Mouse (Mus musculus) liver, adult 2 months (tissue): ENCODE measurements around the gene Tor1aip1. TPM values are rescaled to one million over a fixed set of nuclear protein-coding genes. Genes with fewer than 3 reads are reported as not detected.
A peak's percentile ranks its signal among the peaks of the same experiment; 100 is the strongest.

Experiments used
- DNase-seq: peaks from one replicate; pipeline ENCODE4 v3.0.0-alpha.2; 2011; ENCODE audit warnings: low read depth, low spot score; ENCODE audit errors: extremely low read depth
- H3K27ac ChIP-seq: fragments of 200-500 bp; replicated peaks from 2 replicates; pipeline ENCODE4 v1.5.1; 2012; ENCODE audit warnings: low read depth, mild to moderate bottlenecking, control low read depth, inconsistent platforms, low read length; ENCODE audit not compliant: insufficient read depth
- H3K27me3 ChIP-seq: fragments of 200-500 bp; 2 replicates; pipeline ENCODE4 v1.6.1; 2012; ENCODE audit warnings: mild to moderate bottlenecking, moderate library complexity, low read length, inconsistent platforms; ENCODE audit not compliant: control insufficient read depth, insufficient read depth
- H3K36me3 ChIP-seq: fragments of 200-500 bp; 2 replicates; pipeline ENCODE4 v1.6.1; 2012; ENCODE audit warnings: low read length, inconsistent platforms; ENCODE audit not compliant: control insufficient read depth, insufficient read depth
- H3K4me1 ChIP-seq: fragments of 200-500 bp; 2 replicates; pipeline ENCODE4 v1.6.1; 2011; ENCODE audit warnings: low read length; ENCODE audit not compliant: control insufficient read depth, insufficient read depth
- H3K4me3 ChIP-seq: fragments of 200-500 bp; 2 replicates; pipeline ENCODE4 v1.5.1; 2011; ENCODE audit warnings: low read depth, mild to moderate bottlenecking, control low read depth, low read length, moderate library complexity; ENCODE audit not compliant: insufficient read depth
- H3K79me2 ChIP-seq: fragments of 200-500 bp; 2 replicates; pipeline ENCODE4 v1.6.1; 2012; ENCODE audit warnings: inconsistent platforms, mild to moderate bottlenecking, low read length, moderate library complexity; ENCODE audit not compliant: control insufficient read depth, insufficient read depth
- H3K9ac ChIP-seq: fragments of 200-500 bp; 2 replicates; pipeline ENCODE4 v1.6.1; 2012; ENCODE audit warnings: low read depth, mild to moderate bottlenecking, control low read depth, inconsistent platforms, low read length
- CTCF ChIP-seq: fragments of 200-500 bp; IDR thresholded peaks from 2 replicates; pipeline ENCODE4 v1.5.1; 2011; ENCODE audit warnings: low read depth, low read length, control low read depth
- POLR2A ChIP-seq: fragments of 200-500 bp; IDR thresholded peaks from 2 replicates; pipeline ENCODE4 v1.6.1; 2011; ENCODE audit warnings: low read length, control low read depth; ENCODE audit not compliant: insufficient read depth; ENCODE audit errors: extremely low read depth
- WGBS: fragments of 180-500 bp; shearing (Covaris S2); methylation state at CpG from one replicate; pipeline ENCODE4 v1.1.7; 2018; 5-methylcytosine and 5-hydroxymethylcytosine counted together
- polyA plus RNA-seq: library from polyadenylated mRNA; depleted of rRNA; stranded (reverse); fragments of >200 nt; gene quantifications from 2 replicates; pipeline ENCODE4 v1.2.3, GENCODE M21; 2012
- total RNA-seq: library from RNA; depleted of rRNA; stranded (reverse); fragments of >200 nt; gene quantifications from 2 replicates; pipeline ENCODE4 v1.2.3, GENCODE M21; 2014

Gene Tor1aip1
- total and polyA plus RNA-seq, 2 experiments = 25.7 to 26.4 TPM

DNA sequence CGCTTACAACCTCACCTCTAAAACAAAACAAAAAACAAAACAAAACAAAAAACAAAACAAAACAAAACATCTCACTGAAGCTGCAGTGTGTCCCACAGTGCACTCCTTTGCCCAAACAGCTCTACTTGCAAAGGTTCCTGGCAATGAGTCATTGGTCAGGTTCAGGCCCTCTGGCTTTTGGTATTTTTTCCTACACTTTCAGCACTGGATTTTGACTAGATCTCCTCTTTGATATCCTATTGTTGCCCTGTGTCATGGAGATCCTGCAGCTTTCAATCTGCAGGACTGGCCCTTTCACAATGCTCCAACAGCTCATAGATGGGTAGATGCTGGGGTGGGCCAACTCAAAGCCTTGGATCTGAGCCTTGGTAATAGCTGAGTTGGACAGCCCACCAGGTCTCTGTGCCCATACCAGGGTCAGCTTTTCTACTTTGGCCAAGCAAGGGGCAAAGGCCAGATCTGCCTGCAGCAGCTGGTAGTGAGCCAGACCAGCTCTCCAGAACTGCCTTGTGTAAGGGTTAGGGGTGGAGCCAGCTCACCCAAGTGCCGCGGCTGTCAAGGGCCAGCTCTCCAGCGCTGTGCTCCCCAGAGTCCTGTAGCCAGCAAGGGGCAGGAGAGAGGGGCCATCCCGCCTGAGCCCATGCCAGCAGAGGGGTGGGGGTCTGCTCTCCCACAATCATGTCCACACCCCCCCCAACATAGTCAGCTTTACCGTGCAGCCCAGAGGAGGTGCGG lies 32.9 kb downstream of the Tor1aip1 start:
- no peak overlapping the region for H3K4me3 ChIP-seq
- no peak for TF ChIP-seq POLR2A
- TF ChIP-seq CTCF = no peak
- H3K27ac ChIP-seq = peak overlapping the region; percentile 70
- H3K27me3 ChIP-seq = no peaks in the 10 kb centered on the region
- DNase-seq = peak; percentile 87
- 46% methylated on average over 7 of the region's 7 CpGs for WGBS
- no peaks in the 10 kb centered on the region for H3K79me2 ChIP-seq
- 0 out of 2 replicates have a peak overlapping the region, but pooled peaks have one; percentile 26 for H3K9ac ChIP-seq
- peaks cover 20% of the 10 kb centered on the region; the same call in 1 of the 2 replicates for H3K36me3 ChIP-seq
- H3K4me1 ChIP-seq = peaks cover 4% of the 10 kb centered on the region

DNA sequence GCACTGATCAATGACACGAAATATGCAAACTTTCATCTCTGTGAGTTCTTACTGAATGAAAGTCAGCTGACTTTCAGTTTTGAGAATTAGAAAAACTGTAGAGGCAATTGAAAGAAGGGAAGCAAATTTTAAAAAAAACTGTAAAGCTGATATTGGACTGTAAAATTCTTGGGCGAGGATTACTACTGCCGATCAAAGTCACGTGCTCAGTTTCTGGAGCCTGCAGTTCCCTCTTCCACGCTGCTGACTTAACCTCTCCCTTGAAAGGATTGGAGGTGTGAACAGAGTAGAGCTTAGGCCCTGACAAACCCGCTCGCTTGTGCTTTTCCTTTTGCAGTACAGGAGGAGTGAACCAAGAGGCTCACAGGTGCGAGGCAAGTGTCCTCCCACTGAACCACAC lies 33.9 kb downstream of the Tor1aip1 start:
- Histone ChIP-seq H3K27me3 (no peaks in the 10 kb centered on the region), H3K9ac (no peak overlapping the region), H3K4me3 (no peak overlapping the region), H3K27ac (no peak overlapping the region), H3K4me1 (peaks cover 4% of the 10 kb centered on the region), H3K79me2 (no peaks in the 10 kb centered on the region), H3K36me3 (peaks cover 14% of the 10 kb centered on the region; the same call in 1 of the 2 replicates)
- 93% methylated on average over 8 of the region's 8 CpGs for WGBS
- DNase-seq = peak; percentile 24
- TF ChIP-seq POLR2A (no peak), CTCF (no peak)

DNA sequence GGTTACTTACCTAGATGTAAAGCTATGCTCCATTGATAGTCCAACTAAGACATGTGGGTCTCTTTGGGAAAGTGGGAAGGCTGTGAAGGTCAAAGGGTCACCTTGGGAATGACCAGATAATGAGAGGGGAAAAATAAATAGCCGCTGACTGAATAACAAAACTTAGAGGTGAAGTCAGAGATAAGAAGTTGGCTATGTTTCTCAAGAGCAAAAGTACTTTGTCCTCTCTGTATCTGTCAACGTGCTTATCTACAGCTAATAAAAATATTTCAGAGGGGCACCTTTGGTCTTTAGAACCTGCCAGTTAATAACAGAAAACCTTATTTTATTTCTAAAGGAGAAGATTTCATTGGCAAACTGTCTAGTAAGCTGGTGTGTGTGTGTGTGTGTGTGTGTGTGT lies 40.7 kb downstream of the Tor1aip1 start:
- H3K4me1 ChIP-seq = peaks cover 2% of the 10 kb centered on the region; the same call in 1 of the 2 replicates
- TF ChIP-seq CTCF (no peak), POLR2A (no peak)
- H3K79me2 ChIP-seq = no peaks in the 10 kb centered on the region
- 23% methylated on average over 2 of the region's 2 CpGs for WGBS
- no peak overlapping the region for H3K4me3 ChIP-seq
- DNase-seq = peak; percentile 70
- H3K27ac ChIP-seq = no peak overlapping the region
- no peaks in the 10 kb centered on the region for H3K27me3 ChIP-seq
- H3K9ac ChIP-seq = no peak overlapping the region
- H3K36me3 ChIP-seq = no peaks in the 10 kb centered on the region

DNA sequence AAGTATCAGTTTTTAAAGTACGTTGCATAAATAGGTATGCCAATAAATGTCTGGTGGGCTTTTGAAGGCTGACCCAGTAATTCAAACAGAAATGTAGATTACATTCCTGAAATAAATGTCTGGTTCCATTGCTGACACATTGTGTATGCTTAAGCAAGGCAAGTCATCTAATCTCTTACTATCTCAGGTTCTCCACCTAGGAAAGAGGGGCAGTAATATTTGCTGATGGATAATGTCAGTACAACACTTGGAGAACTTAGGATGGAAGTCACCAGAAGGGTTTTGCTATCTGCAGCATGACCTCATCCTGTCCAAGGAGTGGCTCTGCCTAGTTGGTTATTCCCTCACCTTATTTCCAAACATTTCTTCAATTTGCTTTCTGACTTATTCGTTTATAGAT lies 41.8 kb downstream of the Tor1aip1 start:
- no peaks in the 10 kb centered on the region for H3K79me2 ChIP-seq
- H3K4me3 ChIP-seq = no peak overlapping the region
- no peak for TF ChIP-seq POLR2A
- TF ChIP-seq CTCF = no peak
- no peak for DNase-seq
- H3K27me3 ChIP-seq = no peaks in the 10 kb centered on the region
- 61% methylated on average over 2 of the region's 2 CpGs for WGBS
- no peak overlapping the region for H3K9ac ChIP-seq
- peaks cover 2% of the 10 kb centered on the region; the same call in 1 of the 2 replicates for H3K4me1 ChIP-seq
- H3K36me3 ChIP-seq = no peaks in the 10 kb centered on the region
- H3K27ac ChIP-seq = no peak overlapping the region

DNA sequence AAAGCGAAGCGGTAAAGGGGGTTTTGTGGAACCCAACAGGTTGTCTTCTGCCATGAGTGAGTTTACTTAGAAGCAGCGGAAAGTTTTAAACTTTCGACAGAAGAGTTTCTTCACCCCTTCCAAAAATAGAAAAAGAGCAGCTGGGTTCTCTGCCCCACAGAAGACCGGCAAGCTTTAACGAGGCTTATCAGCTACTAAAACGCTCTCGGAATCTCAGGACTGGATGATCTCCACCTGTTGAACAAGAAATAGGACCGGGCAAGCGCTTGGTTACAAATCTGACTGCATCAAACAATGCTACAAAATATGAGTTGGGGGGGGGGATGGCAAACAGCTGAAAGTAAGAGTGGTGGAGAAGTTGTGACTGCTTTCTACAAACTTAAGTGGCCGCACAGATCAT lies 45.9 kb downstream of the Tor1aip1 start:
- WGBS = 83% methylated on average over 11 of the region's 11 CpGs
- no peak for TF ChIP-seq POLR2A
- TF ChIP-seq CTCF = no peak
- H3K27me3 ChIP-seq = no peaks in the 10 kb centered on the region
- no peak overlapping the region for H3K27ac ChIP-seq
- H3K4me3 ChIP-seq = no peak overlapping the region
- H3K79me2 ChIP-seq = no peaks in the 10 kb centered on the region
- H3K4me1 ChIP-seq = peaks cover 2% of the 10 kb centered on the region; the same call in 1 of the 2 replicates
- no peak overlapping the region for H3K9ac ChIP-seq
- no peak for DNase-seq
- no peaks in the 10 kb centered on the region for H3K36me3 ChIP-seq

DNA sequence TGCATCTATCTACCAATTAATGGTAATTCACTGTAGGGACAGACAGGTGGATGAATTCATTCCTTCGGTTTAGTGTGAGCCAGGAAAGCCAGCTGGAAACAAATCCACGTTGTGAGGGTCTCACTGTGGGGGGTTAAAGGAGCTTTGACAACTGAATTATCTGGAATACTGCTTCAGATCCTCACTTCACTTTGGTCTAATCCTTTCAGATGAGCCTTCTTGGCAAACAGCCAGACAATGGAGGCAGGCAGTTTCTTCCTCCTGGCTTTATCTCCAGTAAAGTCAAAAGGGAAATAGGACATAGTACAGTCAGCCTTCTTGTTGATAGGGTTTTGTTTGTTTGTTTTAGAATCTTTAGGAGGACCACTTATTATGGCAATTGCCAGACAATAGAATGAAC lies 46.9 kb downstream of the Tor1aip1 start:
- no peak for DNase-seq
- 43% methylated on average over 2 of the region's 2 CpGs for WGBS
- Histone ChIP-seq H3K9ac (no peak overlapping the region), H3K4me1 (no peaks in the 10 kb centered on the region), H3K27ac (no peak overlapping the region), H3K79me2 (no peaks in the 10 kb centered on the region), H3K36me3 (no peaks in the 10 kb centered on the region), H3K27me3 (no peaks in the 10 kb centered on the region), H3K4me3 (no peak overlapping the region)
- TF ChIP-seq POLR2A = no peak
- TF ChIP-seq CTCF = no peak
